Mouse (Mus musculus): ENCODE measurements around the gene Smad6.
A peak's percentile ranks its signal among the peaks of the same experiment; 100 is the strongest.

The Smad6 gene

DNA sequence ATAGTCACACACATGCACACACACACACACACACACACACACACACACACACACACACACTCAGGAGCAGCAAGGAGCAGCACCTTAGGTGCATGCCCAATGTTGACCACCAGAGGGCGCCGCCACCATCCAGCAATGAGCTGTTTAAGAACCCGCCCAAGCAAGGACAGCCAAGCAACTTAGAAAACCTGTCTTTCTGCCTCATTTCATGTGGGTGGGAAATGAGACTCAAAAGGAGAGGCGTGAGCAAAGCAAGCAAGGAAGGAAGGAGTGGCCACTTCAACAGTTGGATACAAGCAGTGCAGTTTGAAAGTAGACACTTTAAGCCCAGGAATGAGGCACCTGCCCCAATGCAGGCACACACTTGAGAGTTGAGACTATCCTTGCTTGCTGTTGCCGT is 112.2 kb downstream of the Smad6 start:
- peak; percentile 14 for DNase-seq

DNA sequence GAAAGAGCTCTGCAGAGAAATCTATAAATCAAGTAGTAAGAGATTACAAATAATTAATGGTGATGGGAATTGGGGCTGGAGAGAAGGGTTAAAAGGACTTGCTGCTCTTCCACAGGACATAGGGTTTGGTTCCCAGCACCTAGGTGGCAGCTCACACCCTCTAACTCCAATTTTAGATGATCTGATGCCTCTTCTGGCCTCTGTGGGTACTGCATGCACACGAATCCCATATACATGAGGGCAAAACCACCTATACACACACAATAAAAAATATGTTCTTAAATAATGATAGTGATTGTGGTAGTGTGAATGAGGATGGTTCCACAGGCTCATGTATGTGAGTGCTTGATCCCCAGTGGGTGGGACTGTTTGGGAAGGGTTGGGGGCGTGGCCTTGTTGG is 117.3 kb downstream of the Smad6 start:
- DNase-seq, result no peak
